Mouse (Mus musculus) gastrocnemius, adult 2 months (tissue): ENCODE measurements at regions not wholly inside any gene's neighbourhood (a gene's known extent, or its start where the extent isn't known, plus 50 kb on each side); places are given as distances from the start of the nearest gene placed in this dataset.

Experiments used
- DNase-seq: peaks from one replicate; pipeline ENCODE4 v3.0.0; 2022
- H3K27ac ChIP-seq: fragments of 200-600 bp; 2 replicates; pipeline ENCODE4 v1.8.1; 2022; ENCODE audit warnings: mild to moderate bottlenecking
- H3K4me3 ChIP-seq: fragments of 200-600 bp; 2 replicates; pipeline ENCODE4 v1.8.1; 2022; ENCODE audit warnings: mild to moderate bottlenecking, moderate library complexity
- CTCF ChIP-seq: fragments of 200-600 bp; IDR thresholded peaks from 2 replicates; pipeline ENCODE4 v1.8.1; 2022; ENCODE audit warnings: antibody characterized with exemption, mild to moderate bottlenecking, moderate library complexity
- intact Hi-C: fragments of 180-260 bp; cut with DNase I; formaldehyde crosslinking; loops from one replicate; pipeline ENCODE4 v1.15.1; 2025

- no peak overlapping the region for H3K27ac ChIP-seq
- intact Hi-C loops, result no loop called here
- no peak for DNase-seq
- no peak overlapping the region for H3K4me3 ChIP-seq
- no peak for TF ChIP-seq CTCF
Measured at GRCm38 (mm10) chr12:79980711-79981110, 132.1 kb downstream of the Zfp36l1 start.

GRCm38 (mm10) chr12:79977136-79977535, 135.7 kb downstream of the Zfp36l1 start:
- no peak for DNase-seq
- intact Hi-C loops, result no loop called here
- H3K4me3 ChIP-seq, result no peak overlapping the region
- no peak overlapping the region for H3K27ac ChIP-seq
- no peak for TF ChIP-seq CTCF

DNA sequence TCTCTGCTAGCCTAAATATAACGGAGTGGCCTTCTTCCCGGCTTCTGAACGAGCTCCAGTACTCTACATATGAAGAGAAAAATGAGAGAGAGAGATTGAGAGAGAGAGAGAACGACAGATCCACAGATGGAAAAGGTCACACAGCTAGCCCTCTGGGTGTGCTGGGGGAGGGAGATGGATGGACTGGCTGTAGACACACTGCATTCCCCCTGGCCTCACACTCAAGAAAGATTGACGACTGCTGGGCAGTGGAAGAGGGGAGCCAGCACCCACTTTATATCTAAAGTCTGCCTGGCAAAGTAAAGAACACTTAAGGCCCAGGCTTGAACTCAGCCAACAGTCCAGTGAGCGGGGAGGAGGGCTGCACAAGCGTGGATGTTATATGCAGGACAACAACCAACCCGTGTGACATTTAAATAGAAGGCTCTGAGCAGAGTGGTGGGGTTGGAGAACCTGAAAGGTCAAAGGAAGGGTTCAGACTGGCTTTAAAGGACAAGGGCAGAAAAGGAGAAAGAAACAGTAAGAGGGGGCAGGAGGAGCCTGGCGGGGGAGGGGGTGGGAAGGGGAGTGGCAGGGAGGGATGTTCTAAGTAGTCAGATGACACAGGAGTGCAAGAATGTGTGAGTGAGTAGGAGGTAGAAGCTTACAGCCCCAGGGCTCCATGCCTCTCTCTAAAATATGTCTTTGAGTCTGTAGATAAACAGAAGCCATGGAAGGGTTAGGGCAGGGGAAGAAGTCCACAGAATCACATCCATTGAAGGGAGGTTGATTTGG, 137.2 kb downstream of the Zfp36l1 start:
- intact Hi-C loops, result no loop called here
- peak overlapping the region; percentile 43 for H3K27ac ChIP-seq
- DNase-seq, result no peak
- TF ChIP-seq CTCF, result no peak
- H3K4me3 ChIP-seq, result no peak overlapping the region

DNA sequence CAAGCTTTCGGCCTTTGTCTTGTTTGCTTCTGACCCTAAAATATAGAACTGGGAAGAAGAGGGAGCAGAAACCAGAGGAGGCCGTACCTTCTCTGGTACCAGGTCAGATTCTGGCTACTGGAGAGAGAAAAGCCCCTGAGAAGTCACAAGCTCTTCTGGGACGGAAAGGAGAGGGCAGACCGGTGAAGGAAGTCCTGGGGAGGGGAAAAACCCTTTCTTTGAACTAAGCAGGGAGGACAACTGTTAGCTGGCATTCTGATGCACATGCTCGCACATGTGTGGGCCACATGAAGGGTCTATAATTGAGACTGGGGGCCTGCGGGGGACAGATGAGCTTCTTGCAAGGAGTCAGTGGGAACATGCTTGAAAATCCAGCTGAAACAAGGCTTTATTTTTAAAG, 137.8 kb downstream of the Zfp36l1 start:
- DNase-seq, result no peak
- peak overlapping the region; percentile 43 for H3K27ac ChIP-seq
- no peak overlapping the region for H3K4me3 ChIP-seq
- intact Hi-C loops, result no loop called here
- no peak for TF ChIP-seq CTCF

- no peak for TF ChIP-seq CTCF
- Histone ChIP-seq H3K4me3 (no peak overlapping the region), H3K27ac (no peak overlapping the region)
- intact Hi-C loops, result loop anchor here (5.0 kb wide), 1 partner anchor 38 kb away; no protein-coding TSS in a partner anchor
- no peak for DNase-seq
Measured at GRCm38 (mm10) chr12:79974530-79974929, 138.3 kb downstream of the Zfp36l1 start.

DNA sequence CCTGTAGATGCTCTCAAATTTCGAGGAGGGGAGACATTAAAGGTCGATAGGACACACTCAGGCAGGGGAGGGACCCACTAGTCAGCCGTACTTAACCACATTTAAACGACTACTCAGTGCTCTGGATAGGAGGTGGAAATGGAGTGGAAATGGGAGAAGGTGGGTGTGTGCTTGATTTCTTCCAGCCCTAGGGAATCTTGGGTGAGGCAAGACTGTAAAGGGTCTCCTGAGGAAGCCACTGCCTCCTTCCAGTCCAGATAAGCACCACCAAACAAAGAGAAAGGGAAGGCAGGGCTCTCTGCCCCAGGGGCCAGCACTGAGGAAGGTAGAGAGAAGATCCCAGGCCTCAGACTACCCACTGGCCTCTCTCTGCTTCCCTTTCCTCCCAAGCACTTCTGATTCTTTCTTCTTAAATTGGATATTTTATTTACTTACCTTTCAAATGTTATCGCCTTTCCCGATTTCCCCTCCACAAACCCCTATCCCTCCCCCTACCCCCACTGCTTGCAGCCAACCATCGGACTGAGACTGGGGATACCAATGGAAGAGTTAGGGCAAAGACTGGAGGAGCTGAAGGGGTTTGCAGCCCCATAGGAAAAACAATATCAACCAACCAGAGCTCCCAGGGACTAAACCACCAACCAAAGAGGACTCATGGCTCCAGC, 139.1 kb downstream of the Zfp36l1 start:
- intact Hi-C loops, result loop anchor here (5.0 kb wide), 1 partner anchor 39 kb away; no protein-coding TSS in a partner anchor
- no peak overlapping the region for H3K4me3 ChIP-seq
- no peak overlapping the region for H3K27ac ChIP-seq
- no peak for DNase-seq
- TF ChIP-seq CTCF, result no peak

DNA sequence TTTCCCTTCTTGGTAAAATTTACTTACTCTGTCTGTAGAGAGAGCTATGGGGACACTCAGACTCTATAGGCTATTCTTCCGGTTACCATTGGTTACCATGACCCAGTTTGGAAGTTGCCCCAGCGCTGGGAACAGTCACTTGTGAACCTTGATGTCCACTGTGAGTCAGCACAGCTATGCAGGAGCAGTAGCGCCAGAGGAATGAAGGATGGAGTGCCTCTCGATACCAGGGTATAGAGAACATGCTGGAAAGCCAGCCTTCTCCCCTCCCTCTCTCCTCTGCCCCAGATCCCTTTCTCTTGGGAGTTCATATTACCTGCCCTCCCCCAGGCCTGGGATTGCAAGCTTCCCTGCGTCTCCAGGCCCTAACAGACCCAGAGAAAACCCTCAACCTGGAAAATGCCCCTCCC, 141.8 kb downstream of the Zfp36l1 start:
- intact Hi-C loops, result loop anchor here (5.0 kb wide), 1 partner anchor 41 kb away; no protein-coding TSS in a partner anchor
- Histone ChIP-seq H3K4me3 (no peak overlapping the region), H3K27ac (peak overlapping the region; percentile 77)
- no peak for TF ChIP-seq CTCF
- DNase-seq, result peak; percentile 32

GRCm38 (mm10) chr12:79970227-79970901, 142.4 kb downstream of the Zfp36l1 start:
- DNase-seq, result peak; percentile 64
- Histone ChIP-seq H3K27ac (peak overlapping the region; percentile 77), H3K4me3 (peak overlapping the region; percentile 13; the same call in 1 of the 2 replicates)
- intact Hi-C loops, result loop anchor here (5.0 kb wide), 1 partner anchor 42 kb away; no protein-coding TSS in a partner anchor
- no peak for TF ChIP-seq CTCF

DNA sequence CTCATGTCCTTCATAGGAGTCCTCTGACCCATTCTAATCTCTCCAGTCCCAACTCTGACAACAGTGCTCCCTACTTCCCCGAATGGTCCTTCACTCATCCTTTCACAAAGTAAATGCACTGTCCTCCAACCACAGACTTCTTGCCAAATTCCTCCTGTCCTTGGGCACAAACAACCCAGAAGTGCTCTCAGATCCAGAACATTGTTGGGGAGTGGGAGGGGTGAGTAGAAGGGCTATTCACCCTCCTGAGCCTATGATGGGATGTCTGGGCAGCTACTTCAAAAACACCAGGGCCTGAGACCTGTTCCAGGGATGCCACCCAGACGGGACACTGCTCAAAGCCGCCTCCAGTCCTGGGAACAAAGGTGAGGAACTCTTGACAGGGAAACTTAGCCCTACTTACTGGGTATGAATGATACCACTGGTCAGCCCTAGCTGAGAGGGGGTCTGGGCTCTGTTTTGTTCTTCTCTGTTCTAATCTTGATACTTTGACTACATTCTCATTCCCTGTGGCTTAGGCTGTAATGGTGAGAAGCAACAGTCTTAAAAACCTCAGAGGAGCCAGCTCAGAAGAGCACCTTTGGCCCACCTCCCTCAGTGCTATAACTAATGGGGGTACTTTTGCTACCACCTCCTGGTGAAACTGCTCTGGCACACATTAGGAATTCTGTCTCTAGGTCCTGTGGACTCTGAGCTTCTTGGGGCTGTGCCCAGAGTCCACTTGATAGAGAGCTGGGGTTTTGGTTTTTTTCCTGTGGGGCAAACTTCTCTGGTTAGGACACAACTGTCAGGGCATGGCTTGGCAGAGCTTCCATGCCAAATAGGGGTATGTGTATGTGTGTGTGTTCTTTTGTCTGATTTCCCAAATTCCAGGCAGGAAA, 143.2 kb downstream of the Zfp36l1 start:
- intact Hi-C loops, result loop anchor here (5.0 kb wide), 5 partner anchors 43 to 357 kb away; partner anchors contain the start of gene Zfp36l1
- Histone ChIP-seq H3K4me3 (no peak overlapping the region), H3K27ac (peak overlapping the region; percentile 77)
- peak; percentile 33; the same call in 1 of the 2 replicates for TF ChIP-seq CTCF
- peak; percentile 43 for DNase-seq

DNA sequence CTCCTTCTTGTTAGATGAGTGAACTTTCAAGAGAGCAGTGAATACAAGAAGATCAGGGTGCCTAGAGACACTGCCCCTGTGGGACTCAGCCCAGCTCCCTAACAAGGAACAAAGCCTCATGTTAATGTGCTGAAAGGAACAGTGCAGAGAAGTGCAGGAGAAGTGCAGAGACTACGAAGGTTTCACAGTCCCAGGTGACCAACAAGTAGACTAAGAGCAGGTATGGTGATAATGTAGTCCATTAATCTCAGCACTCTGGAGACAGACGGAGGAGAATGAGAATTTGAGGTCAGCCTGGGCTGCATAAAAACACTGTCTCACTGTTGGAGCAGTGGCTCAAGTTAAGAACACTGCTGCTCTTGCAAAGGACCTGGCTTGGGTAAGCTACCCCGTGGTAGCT, 144.1 kb downstream of the Zfp36l1 start:
- DNase-seq, result no peak
- no peak for TF ChIP-seq CTCF
- no peak overlapping the region for H3K4me3 ChIP-seq
- peak overlapping the region; percentile 77 for H3K27ac ChIP-seq
- intact Hi-C loops, result loop anchor here (5.0 kb wide), 4 partner anchors 61 to 356 kb away; partner anchors contain the start of gene Zfp36l1

DNA sequence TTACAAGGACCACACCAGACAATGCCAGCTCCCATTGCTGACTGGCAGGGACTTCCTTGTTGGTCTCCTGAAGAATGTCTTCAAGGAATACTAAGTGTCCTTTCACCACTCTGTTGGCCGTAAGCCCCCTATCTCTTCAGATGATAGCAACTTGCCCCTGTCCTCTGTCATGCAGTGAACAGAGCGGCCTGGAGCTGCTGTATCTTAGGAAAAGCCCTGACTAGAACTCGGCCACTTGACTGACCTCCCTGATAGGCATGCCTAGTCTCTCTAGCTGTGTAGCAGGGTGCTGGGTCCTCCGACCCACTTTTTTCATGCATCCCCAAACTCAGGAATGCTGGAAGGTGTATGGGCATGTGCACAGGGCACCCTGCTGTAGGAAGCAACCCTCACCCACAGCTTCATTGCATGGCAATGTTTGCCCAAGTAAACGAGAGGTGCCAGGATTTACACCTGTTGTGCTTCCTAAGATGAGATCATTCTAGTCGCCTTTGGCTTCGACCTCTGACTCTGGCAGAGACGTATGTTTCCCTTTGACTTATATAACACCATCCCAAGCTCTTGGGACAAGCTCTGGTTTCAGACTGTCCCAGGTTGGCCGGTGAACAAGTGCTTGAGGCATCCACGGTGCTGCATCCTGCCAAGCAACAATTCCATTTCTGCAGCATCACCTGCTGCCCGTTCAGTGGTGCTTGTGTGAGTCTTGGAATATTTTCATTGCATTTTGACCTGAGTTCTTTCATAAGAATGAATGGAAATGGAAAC, 145.1 kb downstream of the Zfp36l1 start:
- peak; percentile 85 for DNase-seq
- H3K4me3 ChIP-seq, result no peak overlapping the region
- intact Hi-C loops, result loop anchor here (5.0 kb wide), 4 partner anchors 60 to 355 kb away; partner anchors contain the start of gene Zfp36l1
- H3K27ac ChIP-seq, result peak overlapping the region; percentile 77
- TF ChIP-seq CTCF, result peak; percentile 23
